Mouse (Mus musculus) forebrain, embryonic 10.5 days (tissue): Measurements from ENCODE around the gene Nadk2. TPM values are rescaled to one million over a fixed set of nuclear protein-coding genes. Genes with fewer than 3 reads are reported as not detected.
A peak's percentile ranks its signal among the peaks of the same experiment; 100 is the strongest.

ENCODE experiments used
- DNase-seq: peaks from one replicate; pipeline ENCODE4 v3.0.0-alpha.2; 2017; ENCODE audit warnings: low spot score; ENCODE audit errors: extremely low spot score
- H3K27ac ChIP-seq: fragments of 300-500 bp; sonication (generic); 2 replicates; pipeline ENCODE4 v1.5.1; 2016; ENCODE audit warnings: mild to moderate bottlenecking
- H3K27me3 ChIP-seq: fragments of 300-500 bp; sonication (generic); 2 replicates; pipeline ENCODE4 v1.6.1; 2016; ENCODE audit warnings: mild to moderate bottlenecking; ENCODE audit not compliant: poor library complexity, severe bottlenecking
- H3K36me3 ChIP-seq: fragments of 300-500 bp; sonication (generic); replicated peaks from 2 replicates; pipeline ENCODE4 v1.6.1; 2016; ENCODE audit warnings: mild to moderate bottlenecking, moderate library complexity
- H3K4me1 ChIP-seq: fragments of 300-500 bp; sonication (generic); 2 replicates; pipeline ENCODE4 v1.6.1; 2016
- H3K4me3 ChIP-seq: fragments of 300-500 bp; sonication (generic); 2 replicates; pipeline ENCODE4 v1.5.1; 2016; ENCODE audit warnings: mild to moderate bottlenecking, moderate library complexity
- H3K9me3 ChIP-seq: fragments of 300-500 bp; sonication (generic); 2 replicates; pipeline ENCODE4 v1.6.1; 2016; ENCODE audit warnings: mild to moderate bottlenecking, moderate library complexity
- WGBS: fragments of 180-500 bp; shearing (Covaris S2); methylation state at CpG from one replicate; pipeline ENCODE4 v1.1.7; 2016; 5-methylcytosine and 5-hydroxymethylcytosine counted together
- polyA plus RNA-seq: library from polyadenylated mRNA; unstranded; fragments of >200 nt; fragmentation: Nextera tagmentation; extraction: Ambion mirVana; gene quantifications from 2 replicates; pipeline ENCODE4 v1.2.1, GENCODE M21; 2016

Nadk2 gene
- 30.1 and 30.4 TPM in 2 replicates for polyA plus RNA-seq

DNA sequence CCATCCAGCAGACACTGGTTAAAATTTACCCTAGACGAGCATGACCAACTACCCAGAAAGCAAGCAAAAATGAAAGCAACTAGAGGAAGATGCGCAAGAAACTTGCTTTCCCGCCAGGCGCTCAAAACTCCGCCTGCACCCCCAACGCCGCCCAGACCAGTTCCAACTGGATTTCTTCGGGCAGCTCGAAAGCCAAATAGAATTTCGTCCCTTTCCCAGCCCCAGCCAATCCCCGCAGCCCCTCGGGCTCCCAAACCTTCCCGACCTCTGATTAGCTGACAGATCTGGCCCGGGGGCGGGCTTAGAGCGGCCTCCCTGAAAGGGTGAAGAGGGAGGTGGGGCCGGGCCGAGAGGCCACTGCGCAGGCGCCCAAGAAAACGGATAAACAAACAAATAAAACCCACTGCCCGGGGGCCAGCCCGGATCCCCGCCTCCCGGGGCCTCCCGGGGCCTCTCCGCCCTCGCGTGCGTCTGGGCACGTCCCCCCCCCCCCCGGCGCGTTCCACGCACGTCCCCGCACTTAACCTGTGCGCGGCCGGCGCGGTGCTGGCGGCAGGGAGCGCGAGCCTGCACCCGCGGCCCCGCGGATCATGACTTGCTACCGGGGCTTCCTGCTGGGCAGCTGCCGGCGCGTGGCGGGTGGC lies at the start of gene Nadk2:
Gene Nadk2, plus strand, starts transcription at position 349 of the 644 bp plus-strand sequence.
- WGBS = under 1% methylated on average over 50 of the region's 54 CpGs
- peaks cover 53% of the 10 kb centered on the region for H3K4me1 ChIP-seq
- peaks cover 4% of the 10 kb centered on the region; the same call in 1 of the 2 replicates for H3K27me3 ChIP-seq
- peak; percentile 98 for DNase-seq
- peak within 1 kb of the TSS; percentile 98 for H3K27ac ChIP-seq
- peak within 1 kb of the TSS; percentile 94 for H3K4me3 ChIP-seq
- H3K36me3 ChIP-seq = no peaks in the 10 kb centered on the region
- no peaks in the 10 kb centered on the region for H3K9me3 ChIP-seq

DNA sequence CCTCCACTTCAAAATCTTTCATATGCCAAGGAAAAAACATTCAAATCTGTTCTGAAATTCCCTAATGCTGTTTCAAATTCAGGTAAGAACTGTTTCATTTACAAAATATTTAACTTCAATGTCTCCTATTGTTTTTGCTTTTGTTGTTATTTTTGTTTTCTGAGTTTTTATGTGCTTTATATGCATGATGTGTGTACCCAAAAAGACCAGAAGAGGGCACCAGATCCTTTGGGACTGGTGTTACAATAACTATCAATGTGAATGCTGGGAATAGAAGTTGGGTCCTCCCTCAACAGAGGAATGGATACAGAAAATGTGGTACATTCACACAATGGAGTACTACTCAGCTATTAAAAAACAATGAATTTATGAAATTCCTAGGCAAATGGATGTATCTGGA lies 15.4 kb upstream of the Nadk2 start:
- no peaks in the 10 kb centered on the region for H3K36me3 ChIP-seq
- no peak overlapping the region for H3K27ac ChIP-seq

DNA sequence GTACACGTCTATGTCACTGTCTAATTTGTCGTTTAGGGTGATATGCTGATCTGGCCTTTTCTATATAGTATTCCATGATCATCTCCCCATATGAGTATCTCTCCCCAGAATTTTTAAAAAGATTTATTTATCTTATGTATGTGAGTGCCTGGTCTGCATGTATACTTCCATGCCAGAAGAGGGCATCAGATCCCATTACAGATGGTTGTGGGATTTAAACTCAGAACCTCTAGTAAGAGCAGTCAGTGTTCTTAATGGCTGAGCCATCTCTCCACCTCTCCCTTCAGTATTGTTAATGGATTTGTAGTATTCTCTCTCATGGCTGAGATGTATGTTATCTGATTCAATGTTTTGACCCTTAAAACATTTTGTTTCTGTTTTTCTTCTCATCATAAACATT lies 11.2 kb upstream of the Nadk2 start:
- H3K27ac ChIP-seq = no peak overlapping the region
- peaks cover 6% of the 10 kb centered on the region; the same call in 1 of the 2 replicates for H3K4me1 ChIP-seq
- DNase-seq = no peak
- 90% methylated on average over 2 of the region's 2 CpGs for WGBS
- H3K9me3 ChIP-seq = no peaks in the 10 kb centered on the region
- no peak overlapping the region for H3K4me3 ChIP-seq
- H3K36me3 ChIP-seq = no peaks in the 10 kb centered on the region
- H3K27me3 ChIP-seq = no peaks in the 10 kb centered on the region

More for the DNA sequence above, 15.4 kb upstream of the Nadk2 start:
- H3K4me1 ChIP-seq = no peaks in the 10 kb centered on the region
- no peak overlapping the region for H3K4me3 ChIP-seq
- DNase-seq = no peak
- no peaks in the 10 kb centered on the region for H3K9me3 ChIP-seq
- H3K27me3 ChIP-seq = no peaks in the 10 kb centered on the region

DNA sequence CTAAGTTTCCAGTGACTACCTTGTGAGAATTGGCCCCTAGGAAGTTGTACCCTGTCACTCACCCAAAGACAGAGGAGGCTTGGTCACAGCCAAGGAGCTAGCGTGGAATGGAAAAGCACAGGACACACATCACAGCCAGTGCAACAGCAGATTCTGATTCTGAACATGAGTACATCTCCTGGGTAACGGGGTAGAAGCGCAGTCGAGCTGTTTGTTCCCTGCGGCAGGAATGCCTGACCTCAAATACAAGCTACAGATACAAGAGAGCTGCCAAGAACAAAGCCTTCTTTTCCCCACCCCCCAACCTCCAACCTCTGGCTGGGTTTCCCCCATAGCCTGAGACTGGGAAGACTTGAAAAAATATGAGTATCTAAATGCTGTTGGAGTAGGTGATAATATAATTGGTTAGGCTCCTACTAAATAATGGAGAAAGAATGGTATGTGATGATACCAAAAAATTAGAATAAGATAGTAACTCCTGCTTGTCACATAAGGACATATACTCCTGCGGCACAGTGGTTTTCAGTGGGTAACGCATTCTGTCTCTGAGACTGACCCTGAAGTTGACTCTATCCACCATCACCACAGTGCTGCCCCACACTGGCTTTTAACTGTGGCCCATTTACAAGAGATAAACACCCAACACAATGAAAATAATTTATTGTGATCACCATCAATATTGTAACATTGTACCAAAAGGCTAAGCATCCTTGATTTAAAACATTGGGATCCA lies 9.7 kb upstream of the Nadk2 start:
- Histone ChIP-seq H3K4me1 (peaks cover 6% of the 10 kb centered on the region; the same call in 1 of the 2 replicates), H3K4me3 (no peak overlapping the region), H3K9me3 (no peaks in the 10 kb centered on the region), H3K27me3 (no peaks in the 10 kb centered on the region), H3K27ac (no peak overlapping the region), H3K36me3 (no peaks in the 10 kb centered on the region)
- no peak for DNase-seq
- 62% methylated on average over 7 of the region's 7 CpGs for WGBS

DNA sequence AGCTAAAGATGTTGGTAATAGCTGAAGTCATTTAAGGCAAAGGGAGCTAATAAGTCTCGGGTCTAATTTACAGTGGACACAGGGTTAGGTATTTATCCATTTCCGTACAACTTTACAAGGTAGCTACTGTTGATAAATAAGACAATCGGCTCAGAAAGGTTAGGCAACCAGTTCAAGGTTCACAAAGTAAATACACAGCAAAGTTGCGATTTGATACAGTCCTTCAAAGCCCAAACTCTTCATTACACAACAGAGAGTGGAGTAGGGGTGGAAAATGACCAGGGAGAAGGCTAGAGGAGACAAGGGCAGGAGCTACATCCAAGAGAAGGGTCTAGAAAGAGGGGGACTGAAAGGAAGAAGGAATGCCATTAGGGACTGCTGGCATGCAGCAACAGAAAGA lies 2.2 kb upstream of the Nadk2 start:
- H3K27ac ChIP-seq = no peak overlapping the region
- no peak overlapping the region for H3K4me3 ChIP-seq
- H3K36me3 ChIP-seq = no peaks in the 10 kb centered on the region
- no peaks in the 10 kb centered on the region for H3K9me3 ChIP-seq
- no peak for DNase-seq
- H3K4me1 ChIP-seq = peaks cover 34% of the 10 kb centered on the region
- peaks cover 4% of the 10 kb centered on the region; the same call in 1 of the 2 replicates for H3K27me3 ChIP-seq
- WGBS = 91% methylated on average over 4 of the region's 4 CpGs

DNA sequence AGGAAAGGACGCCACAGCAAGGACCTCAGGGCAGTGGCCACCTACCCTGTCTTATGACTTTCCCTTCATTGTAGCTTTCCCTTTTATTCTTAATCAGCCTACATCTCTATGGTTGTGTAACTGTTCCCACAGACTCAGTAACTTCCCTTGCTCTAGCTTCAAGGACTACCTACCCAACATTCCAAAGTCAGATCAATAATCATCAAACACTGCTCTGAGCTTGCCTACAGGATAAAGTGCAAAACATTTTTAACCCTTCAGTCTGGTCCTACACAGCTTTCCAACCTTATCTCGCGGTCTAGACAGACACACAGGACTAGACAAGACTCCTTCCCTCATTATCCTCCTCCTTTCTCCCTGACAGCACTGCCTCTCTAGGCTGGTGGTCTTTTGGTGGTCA lies 707 bp upstream of the Nadk2 start:
- Histone ChIP-seq H3K9me3 (no peaks in the 10 kb centered on the region), H3K27me3 (peaks cover 4% of the 10 kb centered on the region; the same call in 1 of the 2 replicates), H3K27ac (peak overlapping the region; percentile 98), H3K4me1 (peaks cover 49% of the 10 kb centered on the region), H3K4me3 (peak overlapping the region; percentile 94), H3K36me3 (no peaks in the 10 kb centered on the region)
- no peak for DNase-seq
- 2% methylated on average over 3 of the region's 3 CpGs for WGBS

DNA sequence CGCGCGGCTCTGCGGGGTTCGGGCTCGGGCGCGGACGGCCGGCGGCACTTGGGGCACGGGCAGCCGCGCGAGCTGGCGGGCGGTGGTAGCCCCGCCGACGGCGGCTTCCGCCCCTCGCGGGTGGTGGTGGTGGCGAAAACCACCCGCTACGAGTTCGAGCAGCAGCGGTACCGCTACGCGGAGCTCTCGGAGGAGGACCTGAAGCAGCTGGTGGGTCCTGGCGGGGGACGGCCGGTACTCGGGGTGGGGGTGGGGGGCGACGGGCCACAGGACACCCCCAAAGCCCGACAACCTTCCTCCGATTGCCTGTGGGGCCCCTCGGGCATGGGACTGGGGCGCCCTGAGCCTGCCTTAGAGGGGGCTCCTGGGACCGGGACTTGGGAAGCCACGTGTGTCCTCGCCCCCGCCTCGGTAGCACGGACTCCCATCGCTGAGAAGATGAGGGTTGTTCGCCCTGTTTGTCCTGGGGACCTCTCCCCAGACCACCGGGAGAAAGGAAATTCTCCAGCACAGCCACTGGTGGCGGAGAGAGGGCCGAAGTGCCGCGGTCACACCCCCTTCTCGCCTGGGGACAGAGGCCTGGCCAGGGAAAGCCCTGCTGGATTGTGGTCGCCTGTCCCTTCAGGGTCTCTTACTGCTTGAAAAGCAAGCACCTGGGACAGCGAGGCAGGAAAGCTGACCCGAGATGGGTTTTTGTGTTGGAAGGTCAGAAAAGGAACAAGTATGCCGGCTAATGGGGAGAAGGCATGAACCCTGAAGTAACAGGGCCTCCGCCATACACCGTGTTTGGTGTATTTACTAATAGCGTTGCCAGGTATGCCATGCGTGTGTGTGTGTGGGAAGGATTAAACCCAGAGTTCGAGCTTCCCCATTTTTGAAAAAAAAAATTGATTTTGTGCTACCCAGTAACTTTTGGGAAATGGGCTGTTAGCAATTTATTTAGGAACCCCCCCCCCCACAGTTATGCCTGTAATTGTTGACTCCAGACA lies 790 bp downstream of the Nadk2 start:
- peak overlapping the region; percentile 98 for H3K27ac ChIP-seq
- H3K4me1 ChIP-seq = peaks cover 57% of the 10 kb centered on the region
- peaks cover 4% of the 10 kb centered on the region; the same call in 1 of the 2 replicates for H3K36me3 ChIP-seq
- peak; percentile 65 for DNase-seq
- H3K4me3 ChIP-seq = peak overlapping the region; percentile 94
- WGBS = under 1% methylated on average over 66 of the region's 66 CpGs
- H3K9me3 ChIP-seq = no peaks in the 10 kb centered on the region
- peaks cover 4% of the 10 kb centered on the region; the same call in 1 of the 2 replicates for H3K27me3 ChIP-seq

DNA sequence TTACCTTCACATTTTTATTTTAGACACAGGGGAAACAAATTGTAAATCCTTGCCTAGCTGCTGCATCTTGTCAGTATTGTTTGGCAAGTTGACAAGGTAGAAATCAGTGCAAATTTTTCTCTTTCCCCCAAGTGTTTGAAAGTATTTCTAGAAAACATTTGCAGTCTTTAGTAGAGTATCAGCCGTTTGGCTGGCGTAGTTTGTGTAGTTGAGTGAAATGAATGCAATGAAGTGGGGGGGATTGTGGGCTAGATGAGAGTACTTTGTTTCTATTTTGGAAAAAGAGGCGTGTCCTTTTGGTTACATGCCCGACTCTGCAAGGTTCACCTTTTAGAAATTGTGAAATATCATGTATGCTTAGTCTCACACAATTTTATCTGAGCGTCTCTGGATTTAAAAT lies 1.6 kb downstream of the Nadk2 start:
- peaks cover 4% of the 10 kb centered on the region; the same call in 1 of the 2 replicates for H3K27me3 ChIP-seq
- no peaks in the 10 kb centered on the region for H3K9me3 ChIP-seq
- H3K4me1 ChIP-seq = peaks cover 57% of the 10 kb centered on the region
- no peak for DNase-seq
- H3K4me3 ChIP-seq = peak overlapping the region; percentile 94
- H3K27ac ChIP-seq = peak overlapping the region; percentile 98; the same call in 1 of the 2 replicates
- WGBS = 52% methylated on average over 5 of the region's 5 CpGs
- H3K36me3 ChIP-seq = peaks cover 4% of the 10 kb centered on the region; the same call in 1 of the 2 replicates

DNA sequence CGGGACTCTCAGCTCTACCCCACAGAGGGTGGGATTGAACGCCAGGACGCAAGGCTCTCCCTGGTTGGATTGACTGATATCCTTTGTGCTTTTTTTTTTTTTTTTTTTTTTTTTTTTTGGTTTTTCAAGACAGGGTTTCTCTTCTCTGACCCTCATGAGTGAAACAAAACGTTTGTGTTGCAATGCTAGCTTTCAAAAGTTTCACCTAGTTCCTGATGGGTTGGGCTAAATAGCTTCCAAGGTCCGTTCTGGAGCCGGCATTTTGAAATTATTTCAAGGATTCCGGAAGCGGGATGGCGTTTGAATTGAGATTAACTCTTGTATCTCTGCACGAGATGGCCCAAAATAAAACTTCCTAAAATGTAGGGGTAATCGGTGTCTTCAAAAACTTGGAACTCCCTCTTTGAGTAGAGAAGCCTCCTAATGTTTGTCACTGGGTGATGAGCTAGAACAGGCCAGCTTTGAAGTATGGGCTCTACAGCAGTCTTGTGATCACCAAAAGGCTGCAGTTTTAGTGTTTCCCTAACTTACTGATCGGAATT lies 2.1 kb downstream of the Nadk2 start:
- H3K27me3 ChIP-seq = peaks cover 4% of the 10 kb centered on the region; the same call in 1 of the 2 replicates
- no peaks in the 10 kb centered on the region for H3K9me3 ChIP-seq
- DNase-seq = no peak
- WGBS = 60% methylated on average over 12 of the region's 12 CpGs
- peaks cover 57% of the 10 kb centered on the region for H3K4me1 ChIP-seq
- H3K27ac ChIP-seq = no peak overlapping the region
- peak overlapping the region; percentile 94 for H3K4me3 ChIP-seq
- peaks cover 4% of the 10 kb centered on the region; the same call in 1 of the 2 replicates for H3K36me3 ChIP-seq

DNA sequence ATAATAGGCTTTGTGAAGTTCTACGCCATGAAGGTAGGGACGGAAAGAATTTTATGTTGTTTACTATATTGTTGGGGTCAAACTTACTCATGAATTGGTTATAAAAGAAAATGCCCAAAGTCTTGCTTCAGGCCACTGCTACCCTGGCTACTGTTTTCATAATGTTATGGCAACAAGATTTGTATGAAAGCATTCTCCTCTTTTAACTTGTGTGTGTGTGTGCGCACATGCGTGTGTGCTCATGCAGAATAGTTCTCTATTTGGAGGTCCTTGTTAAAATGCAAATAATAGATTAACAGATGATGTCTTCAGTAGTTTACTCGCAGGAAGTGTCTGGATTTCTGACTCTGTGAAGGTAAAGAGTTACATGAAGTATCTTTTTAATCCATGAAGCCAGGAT lies 2.6 kb downstream of the Nadk2 start:
- DNase-seq = no peak
- H3K36me3 ChIP-seq = peaks cover 4% of the 10 kb centered on the region; the same call in 1 of the 2 replicates
- no peaks in the 10 kb centered on the region for H3K9me3 ChIP-seq
- H3K27ac ChIP-seq = no peak overlapping the region
- H3K4me1 ChIP-seq = peaks cover 59% of the 10 kb centered on the region
- WGBS = 86% methylated on average over 5 of the region's 5 CpGs
- peaks cover 4% of the 10 kb centered on the region; the same call in 1 of the 2 replicates for H3K27me3 ChIP-seq
- H3K4me3 ChIP-seq = peak overlapping the region; percentile 94

DNA sequence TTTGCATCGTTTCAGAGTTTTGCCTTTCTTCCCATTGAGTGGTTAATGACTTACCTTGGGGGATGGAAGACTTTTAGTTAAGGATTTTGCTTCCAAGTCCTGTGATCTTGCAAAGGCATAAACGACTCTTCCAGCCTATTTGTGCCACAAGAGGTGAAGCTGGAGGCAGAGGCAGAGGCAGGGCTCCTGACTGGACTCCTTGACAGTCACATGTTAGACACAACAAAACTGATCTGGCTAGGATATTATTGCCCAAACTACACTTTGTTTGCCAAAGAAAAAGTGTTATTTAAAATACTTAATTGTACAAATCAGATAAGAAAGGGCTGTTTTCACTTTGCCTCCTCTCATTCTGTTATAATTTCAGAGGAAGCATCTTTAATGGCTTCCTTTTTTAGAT lies 3.1 kb downstream of the Nadk2 start:
- Histone ChIP-seq H3K9me3 (no peaks in the 10 kb centered on the region), H3K4me1 (peaks cover 62% of the 10 kb centered on the region), H3K27ac (no peak overlapping the region), H3K27me3 (peaks cover 1% of the 10 kb centered on the region; the same call in 1 of the 2 replicates), H3K36me3 (peaks cover 4% of the 10 kb centered on the region; the same call in 1 of the 2 replicates), H3K4me3 (0 out of 2 replicates have a peak overlapping the region, but pooled peaks have one; percentile 94)
- 39% methylated on average over 2 of the region's 2 CpGs for WGBS
- DNase-seq = no peak

DNA sequence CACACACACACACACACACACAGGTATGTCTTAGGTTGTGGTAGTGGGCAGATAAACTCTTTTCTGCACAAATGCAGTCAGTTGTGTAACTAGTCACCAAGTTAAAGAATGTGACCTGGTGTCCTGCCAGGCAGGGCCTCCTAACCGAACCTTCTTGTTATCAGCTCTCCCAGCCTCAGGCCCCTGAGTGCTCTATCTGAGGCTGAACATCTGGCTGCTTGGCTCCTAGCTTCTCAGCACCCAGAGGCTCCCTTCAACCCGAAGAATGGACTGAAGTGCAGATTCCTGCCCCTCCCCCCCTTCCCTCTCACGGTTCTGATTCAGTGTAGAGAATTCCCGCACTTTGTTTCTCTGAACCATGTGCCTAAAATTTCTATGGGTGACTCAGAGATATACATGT lies 3.6 kb downstream of the Nadk2 start:
- 22% methylated on average over 4 of the region's 4 CpGs for WGBS
- no peaks in the 10 kb centered on the region for H3K9me3 ChIP-seq
- 0 out of 2 replicates have a peak overlapping the region, but pooled peaks have one; percentile 9 for H3K27ac ChIP-seq
- H3K36me3 ChIP-seq = peaks cover 4% of the 10 kb centered on the region; the same call in 1 of the 2 replicates
- no peaks in the 10 kb centered on the region for H3K27me3 ChIP-seq
- no peak overlapping the region for H3K4me3 ChIP-seq
- peaks cover 64% of the 10 kb centered on the region for H3K4me1 ChIP-seq
- DNase-seq = no peak
